Mouse (Mus musculus): ENCODE data around the gene Cacna1e. TPM values are rescaled to one million over a fixed set of nuclear protein-coding genes. Genes with fewer than 3 reads are reported as not detected.

Cacna1e gene
- total and polyA plus RNA-seq, 2 experiments: 0.09 TPM

DNA sequence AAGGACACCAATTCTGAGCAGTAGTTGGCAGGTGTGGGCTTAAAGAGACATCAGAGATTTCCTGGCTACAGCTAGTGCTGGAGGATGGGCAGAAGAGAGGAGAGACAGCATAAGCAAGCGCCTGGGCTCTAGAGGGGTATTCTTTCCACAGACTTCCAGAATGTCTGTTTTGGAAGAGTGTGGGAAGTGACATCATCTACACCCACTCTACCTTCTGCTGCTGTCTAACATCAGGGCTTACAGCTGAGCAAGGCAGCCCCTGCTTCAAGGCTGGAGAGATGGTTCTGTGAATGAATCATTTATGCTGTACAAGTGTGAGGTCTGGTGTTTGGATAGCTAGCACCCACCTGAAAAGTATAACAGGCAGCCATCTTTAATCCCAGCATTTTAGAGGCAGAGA is 18.3 kb downstream of the Cacna1e start:
- Histone ChIP-seq H3K36me3 (ENCODE audit: control insufficient read depth, insufficient read depth, low read length) (no peaks in the 10 kb centered on the region), H3K27me3 (ENCODE audit: control insufficient read depth, insufficient read depth, low read length) (no peaks in the 10 kb centered on the region), H3K4me3 (ENCODE audit: insufficient read depth, low read depth, low read length) (no peak overlapping the region), H3K4me1 (ENCODE audit: control insufficient read depth, insufficient read depth, low read length) (no peaks in the 10 kb centered on the region), H3K27ac (replicated peaks; ENCODE audit: insufficient read depth, low read depth, low read length) (no peak overlapping the region), H3K9ac (ENCODE audit: low read depth, low read length) (no peak overlapping the region), H3K79me2 (ENCODE audit: control insufficient read depth, insufficient read depth, low read length) (no peaks in the 10 kb centered on the region)
- no peak for DNase-seq (ENCODE audit: extremely low read depth, low read depth, low spot score)
- WGBS: 90% methylated on average over 1 of the region's 1 CpGs
- TF ChIP-seq POLR2A (IDR thresholded peaks at IDR 0.05; ENCODE audit: extremely low read depth, insufficient read depth, low read length) (no peak), CTCF (IDR thresholded peaks at IDR 0.05; ENCODE audit: low read depth, low read length) (no peak)

DNA sequence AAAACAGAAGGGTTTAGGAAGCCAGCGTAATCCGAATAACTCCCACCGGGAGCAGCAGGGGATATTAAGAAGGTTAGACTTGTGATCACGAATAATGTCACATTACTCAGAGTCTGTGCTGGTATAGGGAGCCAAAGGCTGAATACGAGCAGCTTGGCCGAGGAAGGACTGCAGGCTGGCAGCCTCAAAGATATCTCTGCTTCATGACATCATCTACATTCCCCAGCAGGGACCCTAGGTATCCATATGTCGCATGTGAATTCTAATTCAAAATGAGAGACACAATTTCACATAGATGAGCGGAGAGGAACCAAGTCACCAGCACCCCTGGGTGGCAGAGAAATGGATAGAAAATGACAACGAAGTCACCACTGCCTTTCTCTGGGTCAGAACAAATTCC is 22.9 kb downstream of the Cacna1e start:
- Histone ChIP-seq H3K27me3 (ENCODE audit: control insufficient read depth, insufficient read depth, low read length) (no peaks in the 10 kb centered on the region), H3K9ac (ENCODE audit: low read depth, low read length) (no peak overlapping the region), H3K27ac (replicated peaks; ENCODE audit: insufficient read depth, low read depth, low read length) (no peak overlapping the region), H3K36me3 (ENCODE audit: control insufficient read depth, insufficient read depth, low read length) (no peaks in the 10 kb centered on the region), H3K4me3 (ENCODE audit: insufficient read depth, low read depth, low read length) (no peak overlapping the region), H3K4me1 (ENCODE audit: control insufficient read depth, insufficient read depth, low read length) (no peaks in the 10 kb centered on the region), H3K79me2 (ENCODE audit: control insufficient read depth, insufficient read depth, low read length) (no peaks in the 10 kb centered on the region)
- 81% methylated on average over 9 of the region's 9 CpGs for WGBS
- TF ChIP-seq POLR2A (IDR thresholded peaks at IDR 0.05; ENCODE audit: extremely low read depth, insufficient read depth, low read length): no peak
- no peak for TF ChIP-seq CTCF (IDR thresholded peaks at IDR 0.05; ENCODE audit: low read depth, low read length)
- DNase-seq (ENCODE audit: extremely low read depth, low read depth, low spot score): no peak

DNA sequence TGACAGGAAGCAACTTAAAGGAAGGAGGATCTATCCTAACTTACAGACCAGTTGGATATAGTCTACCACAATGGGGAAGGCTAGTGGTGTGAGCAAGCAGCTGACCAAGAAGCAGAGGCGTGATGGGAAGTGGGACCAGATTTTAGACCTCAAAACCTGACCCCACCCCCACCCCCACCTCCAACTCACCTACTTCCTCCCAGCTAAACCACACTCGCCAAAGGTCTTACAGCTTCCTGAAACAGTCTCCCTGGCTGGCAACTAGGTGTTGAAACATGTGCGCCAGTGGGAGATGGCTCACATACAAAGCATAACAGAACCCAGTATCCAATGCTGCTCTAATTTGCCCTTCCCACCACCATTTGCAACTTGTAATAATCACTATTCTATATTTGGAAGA is 29.7 kb downstream of the Cacna1e start:
- Histone ChIP-seq H3K4me1 (ENCODE audit: control insufficient read depth, insufficient read depth, low read length) (no peaks in the 10 kb centered on the region), H3K27ac (replicated peaks; ENCODE audit: insufficient read depth, low read depth, low read length) (no peak overlapping the region), H3K36me3 (ENCODE audit: control insufficient read depth, insufficient read depth, low read length) (no peaks in the 10 kb centered on the region), H3K4me3 (ENCODE audit: insufficient read depth, low read depth, low read length) (no peak overlapping the region), H3K27me3 (ENCODE audit: control insufficient read depth, insufficient read depth, low read length) (no peaks in the 10 kb centered on the region), H3K9ac (ENCODE audit: low read depth, low read length) (no peak overlapping the region), H3K79me2 (ENCODE audit: control insufficient read depth, insufficient read depth, low read length) (no peaks in the 10 kb centered on the region)
- 82% methylated on average over 3 of the region's 3 CpGs for WGBS
- TF ChIP-seq CTCF (IDR thresholded peaks at IDR 0.05; ENCODE audit: low read depth, low read length): no peak
- no peak for TF ChIP-seq POLR2A (IDR thresholded peaks at IDR 0.05; ENCODE audit: extremely low read depth, insufficient read depth, low read length)
- no peak for DNase-seq (ENCODE audit: extremely low read depth, low read depth, low spot score)

GRCm38 (mm10) chr1:154850515-154851287 is 33.6 kb downstream of the Cacna1e start:
- no peaks in the 10 kb centered on the region for H3K36me3 ChIP-seq (ENCODE audit: control insufficient read depth, insufficient read depth, low read length)
- no peak overlapping the region for H3K4me3 ChIP-seq (ENCODE audit: insufficient read depth, low read depth, low read length)
- no peak overlapping the region for H3K9ac ChIP-seq (ENCODE audit: low read depth, low read length)
- no peaks in the 10 kb centered on the region for H3K27me3 ChIP-seq (ENCODE audit: control insufficient read depth, insufficient read depth, low read length)
- DNase-seq (ENCODE audit: extremely low read depth, low read depth, low spot score): no peak
- no peaks in the 10 kb centered on the region for H3K79me2 ChIP-seq (ENCODE audit: control insufficient read depth, insufficient read depth, low read length)
- TF ChIP-seq POLR2A (IDR thresholded peaks at IDR 0.05; ENCODE audit: extremely low read depth, insufficient read depth, low read length): no peak
- 81% methylated on average over 6 of the region's 6 CpGs for WGBS
- no peak overlapping the region for H3K27ac ChIP-seq (replicated peaks; ENCODE audit: insufficient read depth, low read depth, low read length)
- no peaks in the 10 kb centered on the region for H3K4me1 ChIP-seq (ENCODE audit: control insufficient read depth, insufficient read depth, low read length)

DNA sequence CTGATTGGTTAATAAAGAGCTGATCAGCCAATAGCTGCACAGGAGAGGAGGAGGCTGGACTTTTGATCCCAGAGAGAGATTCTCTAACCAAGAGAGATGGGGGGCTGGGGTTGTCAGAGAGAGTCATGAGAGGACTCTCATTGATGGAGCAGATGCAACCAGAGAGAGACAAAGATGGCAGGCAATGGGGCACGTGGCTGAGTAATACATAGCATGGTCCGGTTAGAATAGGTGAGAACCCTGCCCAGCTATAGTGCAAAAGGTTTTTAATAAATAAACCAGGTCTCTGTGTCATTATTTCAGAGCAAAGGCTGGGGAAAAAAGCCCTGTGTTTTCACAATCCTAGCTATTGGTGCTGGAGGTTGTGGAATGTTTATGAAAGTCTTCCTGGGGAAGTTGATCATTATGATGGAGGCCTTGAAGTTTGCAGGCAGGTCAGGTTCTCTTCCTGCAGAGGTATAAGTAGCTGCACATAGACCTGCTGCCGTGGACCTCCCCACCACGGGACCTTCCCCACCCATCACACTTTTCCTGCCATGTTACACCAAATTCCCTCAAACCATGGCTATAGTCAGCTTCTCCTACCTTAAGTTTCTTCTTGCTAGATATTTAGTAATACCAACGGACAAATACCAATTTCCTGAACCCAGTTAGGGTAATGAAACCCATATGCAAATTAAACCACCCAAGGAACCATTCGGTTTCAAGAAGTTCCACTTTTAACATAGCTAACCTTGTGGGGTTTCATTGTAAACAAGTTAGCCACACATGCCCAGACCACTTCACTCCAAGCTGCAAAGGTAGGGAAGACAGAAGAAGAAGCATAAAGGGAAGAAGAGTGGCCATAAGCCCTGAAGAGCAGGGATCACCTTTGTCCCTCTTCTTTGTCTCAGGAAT is 35.4 kb downstream of the Cacna1e start:
- Histone ChIP-seq H3K4me3 (ENCODE audit: insufficient read depth, low read depth, low read length) (no peak overlapping the region), H3K36me3 (ENCODE audit: control insufficient read depth, insufficient read depth, low read length) (no peaks in the 10 kb centered on the region), H3K79me2 (ENCODE audit: control insufficient read depth, insufficient read depth, low read length) (no peaks in the 10 kb centered on the region), H3K27ac (replicated peaks; ENCODE audit: insufficient read depth, low read depth, low read length) (no peak overlapping the region), H3K4me1 (ENCODE audit: control insufficient read depth, insufficient read depth, low read length) (no peaks in the 10 kb centered on the region), H3K9ac (ENCODE audit: low read depth, low read length) (no peak overlapping the region), H3K27me3 (ENCODE audit: control insufficient read depth, insufficient read depth, low read length) (no peaks in the 10 kb centered on the region)
- peak; percentile 8 for DNase-seq (ENCODE audit: extremely low read depth, low read depth, low spot score)
- TF ChIP-seq POLR2A (IDR thresholded peaks at IDR 0.05; ENCODE audit: extremely low read depth, insufficient read depth, low read length) (no peak), CTCF (IDR thresholded peaks at IDR 0.05; ENCODE audit: low read depth, low read length) (no peak)
- 67% methylated on average over 6 of the region's 6 CpGs for WGBS
